Mouse (Mus musculus) limb, embryonic 14.5 days (tissue): Measurements from ENCODE around the gene Fat2. TPM values are rescaled to one million over a fixed set of nuclear protein-coding genes. Genes with fewer than 3 reads are reported as not detected.

Source experiments
- ATAC-seq: fragments of 200-750 bp; cut with Nextera tagmentation; 2 replicates; pipeline ENCODE4 v1.8.0; 2017; ENCODE audit warnings: low read depth, moderate number of reproducible peaks, moderate TSS enrichment; ENCODE audit not compliant: low FRiP score
- DNase-seq: peaks from one replicate; pipeline ENCODE4 v3.0.0-alpha.2; 2015; ENCODE audit warnings: low spot score
- H3K27ac ChIP-seq: fragments of 300-500 bp; sonication (generic); replicated peaks from 2 replicates; pipeline ENCODE4 v1.5.1; 2014; ENCODE audit warnings: low read depth, mild to moderate bottlenecking, low read length, moderate library complexity, mixed read lengths
- H3K27me3 ChIP-seq: fragments of 300-500 bp; sonication (generic); 2 replicates; pipeline ENCODE4 v1.6.1; 2014; ENCODE audit warnings: low read length, mixed read lengths; ENCODE audit not compliant: control insufficient read depth, insufficient read depth
- H3K36me3 ChIP-seq: fragments of 300-500 bp; sonication (generic); 2 replicates; pipeline ENCODE4 v1.6.1; 2014; ENCODE audit warnings: mild to moderate bottlenecking, low read length, moderate library complexity, mixed read lengths; ENCODE audit not compliant: control insufficient read depth, insufficient read depth
- H3K4me1 ChIP-seq: fragments of 300-500 bp; sonication (generic); 2 replicates; pipeline ENCODE4 v1.6.1; 2014; ENCODE audit warnings: antibody characterized with exemption, low read length, mixed read lengths; ENCODE audit not compliant: control insufficient read depth, insufficient read depth
- H3K4me2 ChIP-seq: fragments of 300-500 bp; sonication (generic); replicated peaks from 2 replicates; pipeline ENCODE4 v1.6.1; 2014; ENCODE audit warnings: low read depth, mild to moderate bottlenecking, low read length, moderate library complexity; ENCODE audit not compliant: severe bottlenecking
- H3K4me3 ChIP-seq: fragments of 300-500 bp; sonication (generic); replicated peaks from 2 replicates; pipeline ENCODE4 v1.5.1; 2014; ENCODE audit warnings: low read length
- H3K9ac ChIP-seq: fragments of 300-500 bp; sonication (generic); 2 replicates; pipeline ENCODE4 v1.6.1; 2014; ENCODE audit warnings: mild to moderate bottlenecking, low read depth, low read length, moderate library complexity; ENCODE audit not compliant: severe bottlenecking
- H3K9me3 ChIP-seq: fragments of 300-500 bp; sonication (generic); 2 replicates; pipeline ENCODE4 v1.6.1; 2016; ENCODE audit warnings: low read length; ENCODE audit not compliant: control insufficient read depth
- POLR2A ChIP-seq: fragments of 200-500 bp; IDR thresholded peaks from 2 replicates; pipeline ENCODE4 v1.8.0; 2012; ENCODE audit warnings: inconsistent platforms, mild to moderate bottlenecking, moderate library complexity, borderline replicate concordance; ENCODE audit not compliant: insufficient read depth, insufficient read length; ENCODE audit errors: extremely low read depth
- whole genome bisulfite sequencing: fragments of 180-500 bp; shearing (Covaris S2); extraction: QIAGEN DNeasy Blood & Tissue Kit; methylation state at CpG from one replicate; pipeline ENCODE4 v1.1.7; 2014; 5-methylcytosine and 5-hydroxymethylcytosine counted together
- polyA plus RNA-seq, 2 experiments: library from polyadenylated mRNA; depleted of rRNA in 1 of 2; stranded (reverse) in 1 of 2; unstranded in 1 of 2; fragments of >200 nt; fragmentation: Nextera tagmentation in 1 of 2; extraction: Ambion mirVana in 1 of 2; gene quantifications; 2 replicates each; pipeline versions ENCODE4 v1.2.1 to v1.2.3; 2012 to 2014

Gene Fat2
- polyA plus RNA-seq, 2 experiments: 1.3 to 1.4 TPM

GRCm38 (mm10) chr11:55373373-55373772 lies 37.0 kb upstream of the Fat2 start:
- no peak overlapping the region for H3K4me2 ChIP-seq
- TF ChIP-seq POLR2A: no peak
- H3K9ac ChIP-seq: no peak overlapping the region
- DNase-seq (no peak), ATAC-seq (no peak)
- H3K36me3 ChIP-seq: no peaks in the 10 kb centered on the region
- no peak overlapping the region for H3K27ac ChIP-seq
- no peak overlapping the region for H3K4me3 ChIP-seq
- 85% methylated on average over 12 of the region's 12 CpGs for WGBS
- no peaks in the 10 kb centered on the region for H3K9me3 ChIP-seq
- H3K4me1 ChIP-seq: peaks cover 3% of the 10 kb centered on the region
- no peaks in the 10 kb centered on the region for H3K27me3 ChIP-seq

DNA sequence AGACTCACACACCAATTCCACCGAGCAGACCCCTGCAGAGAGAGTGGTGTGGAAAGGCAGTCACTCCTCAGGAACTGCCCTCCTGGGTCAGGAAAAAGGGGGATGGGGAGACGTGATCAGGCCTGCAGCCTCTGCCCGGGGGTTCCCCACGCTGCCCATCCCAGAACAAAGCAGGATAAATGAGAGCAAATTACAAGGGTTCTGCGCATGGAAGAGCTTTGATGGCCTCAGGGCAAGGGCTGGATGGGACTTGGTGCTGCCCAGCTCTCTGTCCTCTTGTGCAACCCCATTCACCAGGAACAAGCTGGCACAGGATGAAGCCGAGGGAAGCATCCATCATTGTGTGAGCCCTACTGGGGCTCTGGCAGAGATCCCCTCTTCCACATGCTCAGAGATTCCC lies 35.6 kb upstream of the Fat2 start:
- no peak overlapping the region for H3K4me3 ChIP-seq
- no peak overlapping the region for H3K27ac ChIP-seq
- H3K36me3 ChIP-seq: no peaks in the 10 kb centered on the region
- H3K4me1 ChIP-seq: no peaks in the 10 kb centered on the region
- no peak for TF ChIP-seq POLR2A
- H3K9me3 ChIP-seq: no peaks in the 10 kb centered on the region
- H3K4me2 ChIP-seq: no peak overlapping the region
- H3K9ac ChIP-seq: no peak overlapping the region
- no peaks in the 10 kb centered on the region for H3K27me3 ChIP-seq
- ATAC-seq: no peak
- 41% methylated on average over 6 of the region's 6 CpGs for WGBS
- no peak for DNase-seq

GRCm38 (mm10) chr11:55369093-55369471 lies 32.7 kb upstream of the Fat2 start:
- ATAC-seq (no peak), DNase-seq (no peak)
- no peak overlapping the region for H3K9ac ChIP-seq
- no peak overlapping the region for H3K4me3 ChIP-seq
- no peaks in the 10 kb centered on the region for H3K9me3 ChIP-seq
- WGBS: 32% methylated on average over 6 of the region's 6 CpGs
- no peaks in the 10 kb centered on the region for H3K36me3 ChIP-seq
- H3K27ac ChIP-seq: no peak overlapping the region
- TF ChIP-seq POLR2A: no peak
- H3K27me3 ChIP-seq: no peaks in the 10 kb centered on the region
- H3K4me1 ChIP-seq: peaks cover 15% of the 10 kb centered on the region; the same call in 1 of the 2 replicates
- no peak overlapping the region for H3K4me2 ChIP-seq

DNA sequence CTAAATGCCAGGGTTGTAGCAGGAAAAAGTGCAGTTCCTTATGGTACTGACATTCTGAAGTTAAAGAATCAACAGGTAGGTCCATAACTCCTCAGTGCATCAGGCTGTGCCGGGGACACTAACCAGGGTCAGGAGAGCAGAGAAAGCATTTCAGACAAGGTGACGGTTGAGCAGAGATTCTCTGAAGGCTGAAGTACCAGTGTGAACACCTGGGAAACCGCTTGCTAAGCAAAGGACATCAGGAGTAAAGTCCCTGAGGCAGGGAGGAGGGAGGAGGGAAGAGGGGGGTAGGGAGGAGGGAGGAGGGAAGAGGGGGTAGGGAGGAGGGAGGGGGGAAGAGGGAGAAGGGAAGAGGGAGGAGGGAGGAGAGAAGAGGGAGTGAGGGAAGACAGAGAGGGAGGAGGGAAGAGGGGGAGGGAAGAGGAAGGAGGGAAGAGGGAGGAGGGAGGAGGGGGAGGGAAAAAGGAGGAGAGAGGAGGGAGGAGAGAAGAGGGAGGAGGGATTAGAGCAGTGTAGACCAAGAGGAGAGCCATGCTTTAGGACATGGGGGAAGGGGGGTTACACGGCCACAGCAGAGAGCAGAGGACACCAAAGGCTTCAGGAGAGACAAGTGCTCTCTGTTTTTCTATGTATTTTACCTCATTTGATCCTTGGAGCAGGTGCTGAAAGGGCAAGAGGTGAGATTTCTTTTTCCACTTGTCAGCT lies 32.2 kb upstream of the Fat2 start:
- Histone ChIP-seq H3K9ac (no peak overlapping the region), H3K4me1 (peaks cover 15% of the 10 kb centered on the region; the same call in 1 of the 2 replicates), H3K4me3 (no peak overlapping the region), H3K9me3 (no peaks in the 10 kb centered on the region), H3K27me3 (no peaks in the 10 kb centered on the region), H3K36me3 (no peaks in the 10 kb centered on the region), H3K27ac (no peak overlapping the region), H3K4me2 (no peak overlapping the region)
- DNase-seq (no peak), ATAC-seq (no peak)
- 47% methylated on average over 4 of the region's 4 CpGs for WGBS
- no peak for TF ChIP-seq POLR2A

DNA sequence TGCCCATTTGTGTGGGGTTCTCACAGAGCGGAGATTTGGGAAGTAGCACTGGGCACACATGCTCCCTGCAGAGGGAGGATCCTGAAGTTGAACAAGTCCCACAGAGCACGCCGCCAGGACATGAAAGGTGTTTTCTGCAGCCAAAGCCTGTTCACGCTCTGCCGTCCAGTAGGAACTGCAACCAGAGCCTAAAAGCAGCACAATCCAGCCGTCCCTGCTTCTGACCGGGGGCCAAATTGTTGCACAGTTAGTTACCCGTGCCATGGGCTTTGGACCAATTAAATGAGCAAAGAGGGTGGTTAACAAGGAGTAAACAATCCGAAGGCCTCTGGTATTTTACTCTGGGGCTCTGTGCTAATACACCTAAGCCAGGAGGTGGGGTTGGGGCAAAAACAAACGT lies 31.4 kb upstream of the Fat2 start:
- no peaks in the 10 kb centered on the region for H3K27me3 ChIP-seq
- H3K4me1 ChIP-seq: peaks cover 15% of the 10 kb centered on the region; the same call in 1 of the 2 replicates
- no peaks in the 10 kb centered on the region for H3K36me3 ChIP-seq
- ATAC-seq: no peak
- no peak for TF ChIP-seq POLR2A
- no peak overlapping the region for H3K27ac ChIP-seq
- DNase-seq: no peak
- H3K4me2 ChIP-seq: no peak overlapping the region
- 39% methylated on average over 10 of the region's 10 CpGs for WGBS
- H3K9ac ChIP-seq: no peak overlapping the region
- no peaks in the 10 kb centered on the region for H3K9me3 ChIP-seq
- H3K4me3 ChIP-seq: no peak overlapping the region
